Mouse (Mus musculus): Measurements from ENCODE around the gene Rcan2. TPM values are rescaled to one million over a fixed set of nuclear protein-coding genes. Genes with fewer than 3 reads are reported as not detected.

Rcan2 gene
- polyA plus RNA-seq, 1 experiment from 2014 or later = 104 TPM

DNA sequence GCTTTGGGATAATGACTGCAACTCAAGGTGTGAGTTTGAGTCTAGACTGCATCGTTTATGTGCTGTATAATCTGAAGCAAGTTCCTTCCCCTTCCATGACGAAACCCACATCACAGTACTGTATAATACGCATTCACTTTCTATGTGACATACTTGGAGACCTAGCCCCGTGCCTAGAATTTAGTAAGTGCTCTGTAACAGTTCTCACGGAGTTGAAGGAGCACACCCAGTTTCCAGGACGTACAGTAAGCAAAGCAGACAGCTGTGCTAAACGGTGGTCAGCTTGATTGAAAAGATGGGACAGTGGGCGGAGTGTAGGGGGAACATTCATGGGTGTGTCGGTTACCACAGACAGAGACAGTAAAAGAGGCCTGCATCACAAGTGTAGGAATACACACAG lies 226.2 kb downstream of the Rcan2 start:
- no peaks in the 10 kb centered on the region for H3K9me3 ChIP-seq
- peaks cover 31% of the 10 kb centered on the region for H3K4me1 ChIP-seq (replicated peaks)
- H3K9ac ChIP-seq = no peak overlapping the region
- no peak overlapping the region for H3K27ac ChIP-seq
- ATAC-seq (ENCODE audit: low FRiP score) = no peak
- H3K27me3 ChIP-seq = no peaks in the 10 kb centered on the region
- H3K36me3 ChIP-seq = 0 out of 2 replicates have a peak, but pooled peaks cover 5% of the 10 kb centered on the region
- WGBS = 87% methylated on average over 9 of the region's 9 CpGs
- no peak overlapping the region for H3K4me3 ChIP-seq
- no peak overlapping the region for H3K4me2 ChIP-seq

DNA sequence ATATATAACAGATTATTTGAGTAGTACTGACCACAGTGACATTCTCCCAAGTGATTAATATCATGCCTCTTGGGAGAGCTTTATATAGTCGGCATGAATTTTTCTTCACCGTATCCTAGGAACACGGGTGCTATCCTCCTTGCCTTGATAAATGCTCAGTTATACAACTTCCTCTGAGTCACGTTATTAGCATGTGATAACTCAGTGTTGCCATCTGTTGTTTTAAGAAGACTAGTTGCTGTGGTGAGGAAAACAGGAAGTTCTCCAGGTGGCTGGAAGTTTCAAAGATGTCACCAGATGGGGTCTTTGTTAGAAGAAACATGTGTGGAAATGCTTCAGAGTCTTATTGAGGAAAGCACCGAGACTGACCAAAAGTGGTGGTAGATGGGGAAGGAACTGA lies 228.5 kb downstream of the Rcan2 start:
- Histone ChIP-seq H3K4me3 (no peak overlapping the region), H3K36me3 (no peaks in the 10 kb centered on the region), H3K27me3 (no peaks in the 10 kb centered on the region), H3K4me1 (replicated peaks) (peaks cover 31% of the 10 kb centered on the region), H3K9me3 (no peaks in the 10 kb centered on the region), H3K27ac (no peak overlapping the region), H3K9ac (no peak overlapping the region), H3K4me2 (no peak overlapping the region)
- ATAC-seq (ENCODE audit: low FRiP score) = no peak
- WGBS = 67% methylated on average over 5 of the region's 5 CpGs

GRCm38 (mm10) chr17:44030776-44031587 lies 229.8 kb downstream of the Rcan2 start:
- Histone ChIP-seq H3K9ac (no peak overlapping the region), H3K4me2 (no peak overlapping the region), H3K4me1 (replicated peaks) (peaks cover 26% of the 10 kb centered on the region), H3K27me3 (no peaks in the 10 kb centered on the region), H3K36me3 (no peaks in the 10 kb centered on the region), H3K4me3 (no peak overlapping the region), H3K27ac (0 out of 2 replicates have a peak overlapping the region, but pooled peaks have one; percentile 6), H3K9me3 (no peaks in the 10 kb centered on the region)
- ATAC-seq (ENCODE audit: low FRiP score) = no peak
- WGBS = 28% methylated on average over 3 of the region's 3 CpGs

GRCm38 (mm10) chr17:44035005-44035404 lies 233.9 kb downstream of the Rcan2 start:
- no peaks in the 10 kb centered on the region for H3K36me3 ChIP-seq

GRCm38 (mm10) chr17:44038656-44039055 lies 237.5 kb downstream of the Rcan2 start:
- WGBS = 62% methylated on average over 9 of the region's 9 CpGs
- Histone ChIP-seq H3K9ac (no peak overlapping the region), H3K4me2 (no peak overlapping the region), H3K4me3 (no peak overlapping the region), H3K36me3 (no peaks in the 10 kb centered on the region), H3K27ac (no peak overlapping the region), H3K27me3 (no peaks in the 10 kb centered on the region), H3K4me1 (replicated peaks) (no peaks in the 10 kb centered on the region; the same call in 1 of the 2 replicates), H3K9me3 (no peaks in the 10 kb centered on the region)
- ATAC-seq (ENCODE audit: low FRiP score) = 0 out of 2 replicates have a peak, but pooled peaks have one; percentile 46

More at GRCm38 (mm10) chr17:44035005-44035404, 233.9 kb downstream of the Rcan2 start:
- no peak overlapping the region for H3K9ac ChIP-seq
- H3K27me3 ChIP-seq = no peaks in the 10 kb centered on the region
- WGBS = 92% methylated on average over 1 of the region's 1 CpGs
- no peak for ATAC-seq (ENCODE audit: low FRiP score)
- peaks cover 9% of the 10 kb centered on the region for H3K4me1 ChIP-seq (replicated peaks)
- no peaks in the 10 kb centered on the region for H3K9me3 ChIP-seq
- H3K4me2 ChIP-seq = no peak overlapping the region
- no peak overlapping the region for H3K4me3 ChIP-seq
- no peak overlapping the region for H3K27ac ChIP-seq

DNA sequence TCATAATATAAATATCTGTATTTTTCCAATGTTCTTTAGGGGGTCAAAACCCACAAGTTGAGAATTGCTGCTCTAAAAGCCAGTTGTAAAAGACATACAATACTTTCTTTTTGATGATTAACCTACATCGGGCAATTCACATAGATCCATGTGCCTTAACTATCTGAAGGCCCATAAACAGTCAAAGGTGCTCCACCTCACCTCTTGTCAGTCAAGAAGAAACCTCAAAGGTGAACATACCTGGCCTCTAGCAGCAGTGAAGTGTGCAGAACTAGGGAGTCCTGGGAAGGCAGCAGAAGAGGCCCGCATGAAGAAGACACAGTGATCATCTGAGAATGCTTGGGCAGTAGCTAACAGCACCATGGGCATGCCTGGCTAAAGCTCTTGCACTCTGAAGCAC lies 239.3 kb downstream of the Rcan2 start:
- no peak for ATAC-seq (ENCODE audit: low FRiP score)
- 95% methylated on average over 2 of the region's 2 CpGs for WGBS

GRCm38 (mm10) chr17:44042301-44042700 lies 241.2 kb downstream of the Rcan2 start:
- no peak for ATAC-seq (ENCODE audit: low FRiP score)
- Histone ChIP-seq H3K36me3 (no peaks in the 10 kb centered on the region), H3K4me2 (no peak overlapping the region), H3K9ac (no peak overlapping the region), H3K4me1 (replicated peaks) (no peaks in the 10 kb centered on the region; the same call in 1 of the 2 replicates), H3K4me3 (no peak overlapping the region), H3K27me3 (no peaks in the 10 kb centered on the region), H3K27ac (no peak overlapping the region), H3K9me3 (no peaks in the 10 kb centered on the region)
- 84% methylated on average over 2 of the region's 2 CpGs for WGBS

More for the DNA sequence above, 239.3 kb downstream of the Rcan2 start:
- Histone ChIP-seq H3K27ac (no peak overlapping the region), H3K4me3 (no peak overlapping the region), H3K36me3 (no peaks in the 10 kb centered on the region), H3K9ac (no peak overlapping the region), H3K9me3 (no peaks in the 10 kb centered on the region), H3K4me1 (replicated peaks) (no peaks in the 10 kb centered on the region; the same call in 1 of the 2 replicates), H3K27me3 (no peaks in the 10 kb centered on the region), H3K4me2 (no peak overlapping the region)

- Histone ChIP-seq H3K9ac (no peak overlapping the region), H3K4me1 (replicated peaks) (no peaks in the 10 kb centered on the region; the same call in 1 of the 2 replicates), H3K27ac (no peak overlapping the region), H3K27me3 (no peaks in the 10 kb centered on the region), H3K4me3 (no peak overlapping the region), H3K4me2 (no peak overlapping the region), H3K36me3 (no peaks in the 10 kb centered on the region), H3K9me3 (no peaks in the 10 kb centered on the region)
- no peak for ATAC-seq (ENCODE audit: low FRiP score)
- 92% methylated on average over 8 of the region's 8 CpGs for WGBS
Observed at GRCm38 (mm10) chr17:44042861-44043260, 241.7 kb downstream of the Rcan2 start.

- Histone ChIP-seq H3K4me2 (no peak overlapping the region), H3K9ac (no peak overlapping the region), H3K27me3 (no peaks in the 10 kb centered on the region), H3K36me3 (no peaks in the 10 kb centered on the region), H3K4me1 (replicated peaks) (no peaks in the 10 kb centered on the region), H3K9me3 (no peaks in the 10 kb centered on the region), H3K27ac (no peak overlapping the region), H3K4me3 (no peak overlapping the region)
- WGBS = 72% methylated on average over 4 of the region's 4 CpGs
- no peak for ATAC-seq (ENCODE audit: low FRiP score)
Observed at GRCm38 (mm10) chr17:44053427-44053826, 252.3 kb downstream of the Rcan2 start.

DNA sequence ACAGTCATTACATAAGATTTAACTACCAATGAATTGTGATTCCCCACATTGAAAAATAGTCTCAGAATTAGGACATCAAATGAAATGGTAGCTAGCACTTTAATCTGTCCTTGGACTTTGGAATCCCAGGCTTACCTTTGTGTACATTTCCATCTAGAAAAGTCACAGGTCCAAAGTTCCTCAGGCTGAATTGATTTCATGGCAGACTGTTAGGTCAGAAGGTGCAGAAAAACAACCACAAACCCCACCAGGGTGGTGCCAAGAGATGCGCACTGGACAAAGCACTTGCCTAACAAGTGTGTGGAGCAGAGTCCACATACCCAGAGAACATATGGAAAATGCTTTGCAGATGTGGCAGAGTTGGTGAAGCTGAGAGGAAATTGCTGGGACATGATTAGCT lies 256.0 kb downstream of the Rcan2 start:
- H3K4me1 ChIP-seq (replicated peaks) = no peaks in the 10 kb centered on the region
- H3K27me3 ChIP-seq = no peaks in the 10 kb centered on the region
- 95% methylated on average over 1 of the region's 1 CpGs for WGBS
- no peaks in the 10 kb centered on the region for H3K36me3 ChIP-seq
- H3K9ac ChIP-seq = no peak overlapping the region
- no peak overlapping the region for H3K27ac ChIP-seq
- H3K4me2 ChIP-seq = no peak overlapping the region
- ATAC-seq (ENCODE audit: low FRiP score) = no peak
- H3K4me3 ChIP-seq = no peak overlapping the region
- no peaks in the 10 kb centered on the region for H3K9me3 ChIP-seq

- Histone ChIP-seq H3K9ac (no peak overlapping the region), H3K4me1 (replicated peaks) (no peaks in the 10 kb centered on the region), H3K4me3 (no peak overlapping the region), H3K36me3 (no peaks in the 10 kb centered on the region), H3K4me2 (no peak overlapping the region), H3K27ac (no peak overlapping the region), H3K27me3 (no peaks in the 10 kb centered on the region), H3K9me3 (no peaks in the 10 kb centered on the region)
- ATAC-seq (ENCODE audit: low FRiP score) = no peak
Observed at GRCm38 (mm10) chr17:44058145-44058544, 257.0 kb downstream of the Rcan2 start.

DNA sequence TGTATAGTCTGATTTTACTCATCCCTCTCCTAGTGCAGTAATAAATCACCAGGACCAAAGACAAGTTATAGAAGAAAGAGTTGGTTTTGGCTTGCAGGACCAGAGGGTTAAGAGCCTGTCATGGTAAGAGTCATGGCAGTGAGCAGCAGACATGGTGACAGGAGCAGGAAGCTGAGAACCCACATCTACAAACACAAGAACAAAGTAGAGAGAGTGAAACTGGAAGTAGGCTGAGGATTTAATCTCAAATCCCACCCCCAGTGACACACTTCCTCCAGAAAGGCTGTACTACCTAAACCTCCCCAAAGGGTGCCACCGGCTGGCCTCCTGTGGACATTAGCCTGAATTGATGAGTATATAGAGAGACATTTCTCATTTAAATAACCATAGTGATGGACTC lies 259.6 kb downstream of the Rcan2 start:
- H3K36me3 ChIP-seq = no peaks in the 10 kb centered on the region
- no peak overlapping the region for H3K4me2 ChIP-seq
- H3K9ac ChIP-seq = no peak overlapping the region
- no peaks in the 10 kb centered on the region for H3K4me1 ChIP-seq (replicated peaks)
- no peak for ATAC-seq (ENCODE audit: low FRiP score)
- no peak overlapping the region for H3K27ac ChIP-seq
- WGBS = 96% methylated on average over 1 of the region's 1 CpGs
- H3K9me3 ChIP-seq = no peaks in the 10 kb centered on the region
- no peaks in the 10 kb centered on the region for H3K27me3 ChIP-seq
- no peak overlapping the region for H3K4me3 ChIP-seq

DNA sequence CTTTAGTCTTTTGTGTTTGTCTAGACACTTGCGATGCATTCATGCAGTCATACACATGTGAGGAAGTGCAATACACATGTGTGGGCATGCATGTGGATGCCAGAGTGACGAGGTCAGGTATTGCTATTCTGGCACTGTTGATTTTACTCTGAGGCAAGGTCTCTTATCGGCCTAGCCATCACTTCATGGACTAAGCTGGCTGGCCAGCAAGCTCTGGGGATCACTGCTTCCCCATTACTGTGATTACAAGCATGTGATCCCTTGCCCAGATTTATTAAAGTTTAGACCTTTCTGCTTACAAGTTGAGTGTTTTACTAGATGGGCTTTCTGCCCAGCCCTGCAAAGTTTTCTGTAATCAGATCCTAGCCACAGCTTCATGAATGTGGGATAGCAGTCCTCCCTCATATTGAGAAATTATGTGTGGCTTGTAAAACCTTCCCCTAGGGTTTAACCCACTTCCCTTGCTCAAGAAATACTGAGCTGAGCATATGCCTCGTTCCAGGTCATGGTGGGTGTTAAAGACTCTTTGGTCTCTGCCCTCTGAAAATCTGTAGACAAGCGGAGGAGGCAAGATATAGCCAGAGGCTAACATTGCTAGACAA lies 260.2 kb downstream of the Rcan2 start:
- ATAC-seq (ENCODE audit: low FRiP score) = no peak
- 83% methylated on average over 5 of the region's 5 CpGs for WGBS
- H3K36me3 ChIP-seq = no peaks in the 10 kb centered on the region

More for the DNA sequence above, 260.2 kb downstream of the Rcan2 start:
- Histone ChIP-seq H3K9ac (no peak overlapping the region), H3K9me3 (no peaks in the 10 kb centered on the region), H3K4me2 (no peak overlapping the region), H3K27ac (no peak overlapping the region), H3K4me1 (replicated peaks) (no peaks in the 10 kb centered on the region), H3K4me3 (no peak overlapping the region), H3K27me3 (no peaks in the 10 kb centered on the region)

All from hindbrain, embryonic 13.5 days (tissue).